Mouse (Mus musculus): ENCODE measurements at regions not wholly inside any gene's neighbourhood (a gene's known extent, or its start where the extent isn't known, plus 50 kb on each side); places are given as distances from the start of the nearest gene placed in this dataset.

GRCm38 (mm10) chr11:9739098-9739497, 547.4 kb downstream of the Abca13 start:
- no peak for ATAC-seq (replicated peaks in 1 of 2; ENCODE audit: insufficient read depth in 1 of 2, low FRiP score in 2 of 2, low TSS enrichment in 1 of 2, low read depth in 1 of 2, poor library complexity in 2 of 2, severe bottlenecking in 2 of 2)

- ATAC-seq (replicated peaks in 1 of 2; ENCODE audit: insufficient read depth in 1 of 2, low FRiP score in 2 of 2, low TSS enrichment in 1 of 2, low read depth in 1 of 2, poor library complexity in 2 of 2, severe bottlenecking in 2 of 2) = no peak
These were observed 588.6 kb downstream of the Abca13 start for GRCm38 (mm10) chr11:9780240-9780901.

GRCm38 (mm10) chr11:9793175-9793828, 601.6 kb downstream of the Abca13 start:
- ATAC-seq (replicated peaks in 1 of 2; ENCODE audit: insufficient read depth in 1 of 2, low FRiP score in 2 of 2, low TSS enrichment in 1 of 2, low read depth in 1 of 2, poor library complexity in 2 of 2, severe bottlenecking in 2 of 2) = 0 out of 4 replicates have a peak, but pooled peaks of 1 of the 2 experiments have one; percentile 39

DNA sequence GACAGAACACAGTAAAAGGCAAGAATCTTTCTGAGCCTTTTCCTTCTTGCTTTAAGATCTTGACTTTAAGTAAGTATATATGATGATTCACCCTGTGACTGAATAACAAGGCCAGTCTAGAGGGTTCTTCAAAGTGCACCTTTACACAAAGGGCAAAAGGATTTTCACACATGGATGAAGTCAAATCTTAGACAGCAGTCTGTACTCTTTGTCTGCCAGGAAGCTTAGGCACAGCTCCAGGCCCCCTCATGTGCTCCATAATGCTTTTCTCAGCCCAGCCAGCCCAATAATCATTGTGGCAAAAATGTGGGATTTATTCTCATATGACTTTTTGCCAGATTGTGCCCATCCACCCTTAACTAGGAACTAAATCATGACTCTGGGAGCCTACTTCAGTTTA, 647.9 kb downstream of the Abca13 start:
- no peak for ATAC-seq (replicated peaks in 1 of 2; ENCODE audit: insufficient read depth in 1 of 2, low FRiP score in 2 of 2, low TSS enrichment in 1 of 2, low read depth in 1 of 2, poor library complexity in 2 of 2, severe bottlenecking in 2 of 2)

DNA sequence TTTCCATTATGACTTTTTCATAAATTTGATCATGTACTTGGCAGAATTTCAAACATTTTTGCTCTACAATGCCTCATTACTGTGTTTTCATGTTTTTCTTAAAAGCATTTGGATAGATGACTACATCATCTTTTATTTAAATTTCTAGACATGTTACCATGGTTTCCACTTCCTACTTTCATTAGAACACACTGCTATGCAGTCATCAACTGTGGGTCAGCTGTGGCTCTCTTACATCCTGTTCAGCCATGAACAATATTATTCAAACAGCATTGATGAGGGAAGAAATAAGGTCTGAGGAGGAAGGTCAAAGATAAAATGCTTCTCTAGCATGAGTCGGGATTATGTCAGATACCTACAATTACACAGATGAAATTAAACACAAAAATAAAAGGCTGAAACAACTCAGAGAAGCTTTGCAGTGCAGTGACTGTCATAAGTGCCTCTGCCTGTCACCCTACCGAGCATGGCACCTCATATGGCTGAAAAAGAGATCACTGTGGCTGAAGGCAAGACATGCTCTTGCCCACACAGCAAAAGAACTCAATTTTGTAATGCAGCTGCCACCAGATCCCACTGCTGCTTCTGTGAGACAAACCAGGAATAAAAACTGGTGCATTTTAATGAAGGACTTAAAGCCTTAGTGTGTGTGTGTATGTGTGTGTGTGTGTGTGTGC, 676.9 kb downstream of the Abca13 start:
- ATAC-seq (replicated peaks in 1 of 2; ENCODE audit: insufficient read depth in 1 of 2, low FRiP score in 2 of 2, low TSS enrichment in 1 of 2, low read depth in 1 of 2, poor library complexity in 2 of 2, severe bottlenecking in 2 of 2) = no peak
